Mouse (Mus musculus) macrophage (primary cell): ENCODE measurements around the gene Mindy4. TPM values are rescaled to one million over a fixed set of nuclear protein-coding genes. Genes with fewer than 3 reads are reported as not detected.
A peak's percentile ranks its signal among the peaks of the same experiment; 100 is the strongest.

Experiments
- H3K27ac ChIP-seq: fragments of 350-480 bp; formaldehyde crosslinking; 2 replicates; pipeline ENCODE4 v1.9.0; 2021
- H3K36me3 ChIP-seq: fragments of 350-480 bp; formaldehyde crosslinking; 2 replicates; pipeline ENCODE4 v1.9.0; 2021; ENCODE audit errors: inconsistent target
- H3K4me3 ChIP-seq: fragments of 350-480 bp; formaldehyde crosslinking; 2 replicates; pipeline ENCODE4 v1.9.0; 2021; ENCODE audit errors: inconsistent target
- H3K79me2 ChIP-seq: fragments of 350-480 bp; formaldehyde crosslinking; 2 replicates; pipeline ENCODE4 v1.9.0; 2021; ENCODE audit errors: inconsistent target
- WGBS: methylation state at CpG from one replicate; pipeline ENCODE4 v1.1.7; 2026; ENCODE audit warnings: inconsistent platforms; ENCODE audit not compliant: missing documents; 5-methylcytosine and 5-hydroxymethylcytosine counted together
- polyA plus RNA-seq: library from polyadenylated mRNA; stranded (reverse); fragments of 250-400 nt; gene quantifications from 3 replicates; pipeline ENCODE4 v1.2.4, GENCODE M21; 2018; ENCODE audit warnings: inconsistent platforms
- total RNA-seq, 78 experiments: library from RNA; depleted of rRNA; stranded (reverse); fragments of 250-400 nt; gene quantifications; 1 replicate in 9 of 78; 2 replicates in 24 of 78; 3 replicates in 43 of 78; 4 replicates in 2 of 78; pipeline ENCODE4 v1.2.4; 2018; ENCODE audit warnings: inconsistent platforms in 56 of 78

Mindy4 gene
- 10 to 100 TPM in 3 of 26 experiments, 1 to 10 TPM in 20, under 1 TPM in 3; 0.40 to 11.4 (median 7.3) TPM for total RNA-seq (2018; cell fraction: chromatin; rRNA removed)
- total RNA-seq (2018; cell fraction: cytosol; rRNA removed) = 1 to 10 TPM in 21 of 26 experiments, under 1 TPM in 5; 0.53 to 1.6 (median 1.3) TPM
- 1 to 10 TPM in 23 of 26 experiments, under 1 TPM in 3; 0.63 to 6.5 (median 3.0) TPM for total RNA-seq (2018; cell fraction: nucleus; rRNA removed)
- polyA plus RNA-seq = 0.34 to 1.3 TPM (median 0.68 TPM) in 3 replicates

- peak within 1 kb of the TSS; percentile 39 for H3K27ac ChIP-seq
- peak within 1 kb of the TSS; percentile 49 for H3K4me3 ChIP-seq
- WGBS = 9% methylated on average over 33 of the region's 33 CpGs
- no peaks in the 10 kb centered on the region for H3K36me3 ChIP-seq
- no peaks in the 10 kb centered on the region for H3K79me2 ChIP-seq
These were observed at the start of gene Mindy4 for GRCm38 (mm10) chr6:55202913-55203910. Gene Mindy4, plus strand, starts transcription at chr6:55203383.

GRCm38 (mm10) chr6:55159256-55159655, 43.9 kb upstream of the Mindy4 start:
- 71% methylated on average over 1 of the region's 1 CpGs for WGBS
- H3K36me3 ChIP-seq = no peaks in the 10 kb centered on the region
- H3K4me3 ChIP-seq = no peak overlapping the region
- no peaks in the 10 kb centered on the region for H3K79me2 ChIP-seq
- H3K27ac ChIP-seq = no peak overlapping the region

- WGBS = 20% methylated on average over 5 of the region's 5 CpGs
- no peaks in the 10 kb centered on the region for H3K79me2 ChIP-seq
- no peaks in the 10 kb centered on the region for H3K36me3 ChIP-seq
- H3K4me3 ChIP-seq = no peak overlapping the region
- no peak overlapping the region for H3K27ac ChIP-seq
These were observed 41.8 kb upstream of the Mindy4 start for GRCm38 (mm10) chr6:55161311-55161761.

- no peak overlapping the region for H3K4me3 ChIP-seq
- no peak overlapping the region for H3K27ac ChIP-seq
- H3K36me3 ChIP-seq = no peaks in the 10 kb centered on the region
- H3K79me2 ChIP-seq = no peaks in the 10 kb centered on the region
- 91% methylated on average over 8 of the region's 8 CpGs for WGBS
These were observed 40.1 kb upstream of the Mindy4 start for GRCm38 (mm10) chr6:55163046-55163584.

- WGBS = 45% methylated on average over 6 of the region's 7 CpGs
- Histone ChIP-seq H3K27ac (no peak overlapping the region), H3K79me2 (no peaks in the 10 kb centered on the region), H3K36me3 (no peaks in the 10 kb centered on the region), H3K4me3 (no peak overlapping the region)
These were observed 36.3 kb upstream of the Mindy4 start for GRCm38 (mm10) chr6:55166777-55167463.

- no peaks in the 10 kb centered on the region for H3K79me2 ChIP-seq
- H3K4me3 ChIP-seq = no peak overlapping the region
- WGBS = 86% methylated on average over 5 of the region's 5 CpGs
- no peak overlapping the region for H3K27ac ChIP-seq
- H3K36me3 ChIP-seq = no peaks in the 10 kb centered on the region
These were observed 33.4 kb upstream of the Mindy4 start for GRCm38 (mm10) chr6:55169818-55170217.

GRCm38 (mm10) chr6:55171638-55172037, 31.5 kb upstream of the Mindy4 start:
- WGBS = 64% methylated on average over 4 of the region's 4 CpGs
- Histone ChIP-seq H3K36me3 (no peaks in the 10 kb centered on the region), H3K79me2 (no peaks in the 10 kb centered on the region), H3K4me3 (no peak overlapping the region), H3K27ac (no peak overlapping the region)

GRCm38 (mm10) chr6:55173171-55173570, 30.0 kb upstream of the Mindy4 start:
- H3K36me3 ChIP-seq = no peaks in the 10 kb centered on the region
- WGBS = 90% methylated on average over 10 of the region's 10 CpGs
- no peaks in the 10 kb centered on the region for H3K79me2 ChIP-seq
- no peak overlapping the region for H3K27ac ChIP-seq
- H3K4me3 ChIP-seq = no peak overlapping the region

GRCm38 (mm10) chr6:55173941-55174349, 29.2 kb upstream of the Mindy4 start:
- H3K79me2 ChIP-seq = no peaks in the 10 kb centered on the region
- H3K36me3 ChIP-seq = no peaks in the 10 kb centered on the region
- no peak overlapping the region for H3K27ac ChIP-seq
- no peak overlapping the region for H3K4me3 ChIP-seq
- 86% methylated on average over 3 of the region's 3 CpGs for WGBS

- H3K79me2 ChIP-seq = no peaks in the 10 kb centered on the region
- no peaks in the 10 kb centered on the region for H3K36me3 ChIP-seq
- no peak within 1 kb of the TSS for H3K4me3 ChIP-seq
- WGBS = 50% methylated on average over 1 of the region's 1 CpGs
- H3K27ac ChIP-seq = no peak within 1 kb of the TSS
These were observed 28.4 kb upstream of the Mindy4 start, which contains the start of gene Inmt for GRCm38 (mm10) chr6:55174741-55175181. Gene Inmt, minus strand, starts transcription at chr6:55175043.

GRCm38 (mm10) chr6:55175456-55175855, 27.7 kb upstream of the Mindy4 start:
- Histone ChIP-seq H3K36me3 (no peaks in the 10 kb centered on the region), H3K4me3 (no peak overlapping the region), H3K79me2 (no peaks in the 10 kb centered on the region), H3K27ac (no peak overlapping the region)
- WGBS = 64% methylated on average over 2 of the region's 2 CpGs

- WGBS = 56% methylated on average over 5 of the region's 5 CpGs
- no peaks in the 10 kb centered on the region for H3K36me3 ChIP-seq
- no peak overlapping the region for H3K27ac ChIP-seq
- H3K4me3 ChIP-seq = no peak overlapping the region
- H3K79me2 ChIP-seq = no peaks in the 10 kb centered on the region
These were observed 27.3 kb upstream of the Mindy4 start for GRCm38 (mm10) chr6:55175892-55176291.

GRCm38 (mm10) chr6:55177060-55177732, 26.0 kb upstream of the Mindy4 start:
- no peak overlapping the region for H3K4me3 ChIP-seq
- H3K27ac ChIP-seq = no peak overlapping the region
- H3K36me3 ChIP-seq = no peaks in the 10 kb centered on the region
- no peaks in the 10 kb centered on the region for H3K79me2 ChIP-seq
- WGBS = 30% methylated on average over 12 of the region's 12 CpGs

GRCm38 (mm10) chr6:55179560-55179959, 23.6 kb upstream of the Mindy4 start:
- H3K4me3 ChIP-seq = no peak overlapping the region
- no peak overlapping the region for H3K27ac ChIP-seq
- no peaks in the 10 kb centered on the region for H3K36me3 ChIP-seq
- 90% methylated on average over 7 of the region's 7 CpGs for WGBS
- no peaks in the 10 kb centered on the region for H3K79me2 ChIP-seq
